Mouse (Mus musculus): Measurements from ENCODE around the gene Tnrc6b.

- TF ChIP-seq CTCF (IDR thresholded peaks at IDR 0.05; ENCODE audit: low read depth, low read length) = no peak
- TF ChIP-seq POLR2AphosphoS5 (IDR thresholded peaks at IDR 0.05; ENCODE audit: insufficient replicate concordance, low read depth, low read length) = no peak
- no peak for TF ChIP-seq GATA1 (IDR thresholded peaks at IDR 0.05; ENCODE audit: borderline replicate concordance, low read length)
- TF ChIP-seq TAL1 (conservative IDR thresholded peaks at IDR 0.05; ENCODE audit: low read depth, low read length) = no peak
- TF ChIP-seq GATA2 (IDR thresholded peaks at IDR 0.05; ENCODE audit: borderline replicate concordance, low read depth, low read length) = no peak
Measured at GRCm38 (mm10) chr15:80765381-80765780, 54.3 kb downstream of the Tnrc6b start.
